Mouse (Mus musculus) intestine, embryonic 16.5 days (tissue): Measurements from ENCODE around the gene Pla2g5. TPM values are rescaled to one million over a fixed set of nuclear protein-coding genes. Genes with fewer than 3 reads are reported as not detected.

Source experiments
- ATAC-seq: fragments of 200-750 bp; cut with Nextera tagmentation; 2 replicates; pipeline ENCODE4 v1.8.0; 2017; ENCODE audit warnings: moderate TSS enrichment, moderate library complexity
- H3K27ac ChIP-seq: fragments of 300-500 bp; sonication (generic); 2 replicates; pipeline ENCODE4 v1.5.1; 2014; ENCODE audit warnings: mild to moderate bottlenecking, low read length
- H3K27me3 ChIP-seq: fragments of 300-500 bp; sonication (generic); replicated peaks from 2 replicates; pipeline ENCODE4 v1.6.1; 2014; ENCODE audit warnings: low read length, control low read depth, mixed read lengths; ENCODE audit not compliant: control insufficient read depth, insufficient read depth
- H3K36me3 ChIP-seq: fragments of 300-500 bp; sonication (generic); 2 replicates; pipeline ENCODE4 v1.6.1; 2014; ENCODE audit warnings: low read length, control low read depth; ENCODE audit not compliant: control insufficient read depth, insufficient read depth
- H3K4me1 ChIP-seq: fragments of 300-500 bp; sonication (generic); 2 replicates; pipeline ENCODE4 v1.6.1; 2014; ENCODE audit warnings: low read length, control low read depth, mixed read lengths; ENCODE audit not compliant: control insufficient read depth, insufficient read depth
- H3K4me2 ChIP-seq: fragments of 300-500 bp; sonication (generic); 2 replicates; pipeline ENCODE4 v1.6.1; 2014; ENCODE audit warnings: low read depth, low read length, control low read depth
- H3K4me3 ChIP-seq: fragments of 300-500 bp; sonication (generic); 2 replicates; pipeline ENCODE4 v1.5.1; 2014; ENCODE audit warnings: mild to moderate bottlenecking, low read length
- H3K9ac ChIP-seq: fragments of 300-500 bp; sonication (generic); 2 replicates; pipeline ENCODE4 v1.6.1; 2014; ENCODE audit warnings: low read depth, low read length
- H3K9me3 ChIP-seq: fragments of 300-500 bp; sonication (generic); 2 replicates; pipeline ENCODE4 v1.6.1; 2016; ENCODE audit warnings: low read length, control low read depth; ENCODE audit not compliant: control insufficient read depth
- WGBS: fragments of 180-500 bp; shearing (Covaris S2); extraction: QIAGEN DNeasy Blood & Tissue Kit; methylation state at CpG from one replicate; pipeline ENCODE4 v1.1.7; 2014; 5-methylcytosine and 5-hydroxymethylcytosine counted together
- polyA plus RNA-seq: library from polyadenylated mRNA; unstranded; fragments of >200 nt; fragmentation: Nextera tagmentation; extraction: Ambion mirVana; gene quantifications from 2 replicates; pipeline ENCODE4 v1.2.1, GENCODE M21; 2015

Pla2g5 gene
- polyA plus RNA-seq, 1 experiment from 2014 or later: 0.23 TPM

DNA sequence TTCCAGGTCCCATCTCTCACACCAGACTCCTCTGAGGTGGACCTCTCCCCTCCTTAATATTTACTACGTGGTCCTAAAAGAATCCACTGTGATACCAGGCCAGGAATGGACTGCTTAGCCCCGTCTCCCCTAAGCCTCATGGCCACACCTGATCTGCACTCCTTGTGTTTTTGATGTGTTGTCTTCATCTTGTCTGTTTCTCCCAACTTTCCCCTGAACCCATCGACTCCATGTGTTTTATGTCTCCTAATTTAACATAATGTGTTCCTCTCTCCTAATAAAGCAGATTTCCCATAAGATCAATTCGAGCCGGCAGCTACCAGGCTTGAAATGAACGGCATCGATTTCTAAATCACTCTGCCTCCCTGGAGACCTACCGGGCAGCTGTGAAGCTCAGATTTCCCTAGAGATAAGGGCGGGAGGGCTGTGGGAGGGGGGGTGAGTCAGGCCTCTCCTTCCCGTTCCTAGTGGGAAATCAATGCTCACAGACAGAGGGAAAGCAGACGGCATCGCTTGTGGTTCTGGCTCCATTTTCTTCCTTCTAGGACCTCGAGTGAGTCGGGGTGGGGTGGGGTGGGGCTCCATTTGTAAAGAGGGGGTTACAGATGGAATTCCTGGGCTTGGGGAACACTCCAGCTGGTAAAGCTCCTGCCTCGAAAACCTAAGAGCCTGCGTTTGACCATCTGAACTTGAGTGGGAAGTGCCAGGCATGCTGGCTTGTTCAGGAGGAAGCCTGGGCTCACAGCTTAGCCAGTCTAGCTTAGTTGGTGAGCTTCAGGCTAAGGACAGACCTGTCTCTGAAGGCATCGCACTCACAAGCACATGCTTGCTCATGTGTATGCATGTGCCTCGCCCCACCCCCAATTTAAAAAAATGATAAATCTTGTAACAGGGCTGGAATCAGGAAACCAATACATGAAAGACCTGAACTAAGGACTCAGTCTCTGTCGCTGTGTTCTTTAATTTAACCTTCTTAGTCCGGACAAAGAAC, 85.6 kb downstream of the Pla2g5 start:
- ATAC-seq: peak; percentile 26; the same call in 1 of the 2 replicates
- no peak overlapping the region for H3K4me3 ChIP-seq
- H3K27ac ChIP-seq: no peak overlapping the region
- no peaks in the 10 kb centered on the region for H3K27me3 ChIP-seq
- H3K9ac ChIP-seq: no peak overlapping the region
- no peaks in the 10 kb centered on the region for H3K36me3 ChIP-seq
- no peak overlapping the region for H3K4me2 ChIP-seq
- no peaks in the 10 kb centered on the region for H3K9me3 ChIP-seq
- H3K4me1 ChIP-seq: no peaks in the 10 kb centered on the region
- WGBS: 32% methylated on average over 20 of the region's 20 CpGs

DNA sequence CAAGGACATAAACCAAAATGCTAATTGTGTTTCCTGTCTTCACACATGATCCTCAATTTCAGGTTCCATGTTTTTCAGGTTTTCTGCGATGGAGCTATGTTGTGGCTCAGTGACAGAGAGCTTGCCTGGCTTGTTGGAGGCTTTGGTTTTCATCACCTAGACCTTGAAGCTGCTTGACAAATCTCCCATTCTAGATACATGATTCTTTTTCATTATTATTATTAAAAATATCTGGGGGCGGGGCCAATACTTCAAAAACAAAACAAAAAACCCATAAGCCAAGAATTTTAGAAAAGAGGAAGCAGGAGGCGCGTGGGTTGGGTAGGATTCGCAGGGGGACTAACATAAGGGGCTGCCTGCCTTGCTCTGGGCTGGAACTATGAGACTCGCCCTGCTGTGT, 87.8 kb downstream of the Pla2g5 start, which contains the start of gene Pla2g2d:
Gene Pla2g2d (plus strand): TSS at position 301 of the 400 bp plus-strand sequence.
- no peak within 1 kb of the TSS for H3K4me2 ChIP-seq
- 83% methylated on average over 6 of the region's 6 CpGs for WGBS
- no peak within 1 kb of the TSS for H3K4me3 ChIP-seq
- no peaks in the 10 kb centered on the region for H3K36me3 ChIP-seq
- H3K9me3 ChIP-seq: no peaks in the 10 kb centered on the region
- ATAC-seq: no peak
- no peak within 1 kb of the TSS for H3K27ac ChIP-seq
- no peak within 1 kb of the TSS for H3K9ac ChIP-seq
- H3K4me1 ChIP-seq: 0 out of 2 replicates have a peak, but pooled peaks cover 4% of the 10 kb centered on the region
- H3K27me3 ChIP-seq: no peaks in the 10 kb centered on the region

DNA sequence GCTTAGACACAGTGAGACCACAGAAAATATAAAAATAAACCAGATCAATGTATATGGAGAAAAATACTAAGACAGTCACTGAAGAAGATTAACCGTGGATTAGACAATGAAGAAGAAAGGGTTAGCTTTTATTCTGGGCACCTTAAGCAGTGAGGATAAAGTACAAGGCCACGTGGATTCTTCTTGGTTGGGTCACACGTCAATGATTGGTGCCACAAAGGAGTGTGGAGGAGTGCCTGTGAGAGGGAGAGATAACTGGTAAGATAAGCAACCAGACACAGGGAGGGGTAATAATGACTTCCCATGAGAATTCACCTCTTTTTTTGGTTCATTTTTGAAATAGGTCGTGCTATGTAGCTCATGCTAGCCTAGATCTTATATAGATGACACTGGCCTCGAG, 90.9 kb downstream of the Pla2g5 start:
- Histone ChIP-seq H3K4me2 (no peak overlapping the region), H3K9ac (no peak overlapping the region), H3K4me3 (no peak overlapping the region), H3K36me3 (no peaks in the 10 kb centered on the region), H3K9me3 (no peaks in the 10 kb centered on the region), H3K4me1 (0 out of 2 replicates have a peak, but pooled peaks cover 4% of the 10 kb centered on the region), H3K27ac (peak overlapping the region; percentile 51), H3K27me3 (no peaks in the 10 kb centered on the region)
- ATAC-seq: peak; percentile 68
- 65% methylated on average over 5 of the region's 5 CpGs for WGBS

DNA sequence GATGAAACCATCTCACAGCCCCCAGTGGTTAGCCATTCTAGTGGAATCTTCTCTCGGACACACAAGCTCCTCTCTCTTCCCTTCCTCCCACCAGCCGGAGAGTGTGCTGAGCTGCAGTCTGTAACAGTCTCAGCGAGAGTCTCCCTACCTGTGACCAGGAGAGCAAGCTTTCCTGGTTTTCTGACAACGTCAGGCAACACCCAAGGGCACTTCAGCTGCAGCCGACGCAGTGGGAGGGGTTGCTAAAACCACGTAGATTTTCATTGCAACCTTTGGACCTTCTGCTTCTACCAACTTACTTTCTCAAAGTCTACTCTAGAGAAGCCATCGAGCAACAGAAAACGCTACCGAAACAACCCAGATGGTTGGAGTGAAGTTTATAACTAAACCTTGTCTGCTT, 91.3 kb downstream of the Pla2g5 start:
- Histone ChIP-seq H3K9me3 (no peaks in the 10 kb centered on the region), H3K27ac (peak overlapping the region; percentile 67), H3K9ac (no peak overlapping the region), H3K27me3 (no peaks in the 10 kb centered on the region), H3K4me3 (no peak overlapping the region), H3K4me2 (no peak overlapping the region; the same call in 1 of the 2 replicates), H3K4me1 (0 out of 2 replicates have a peak, but pooled peaks cover 4% of the 10 kb centered on the region), H3K36me3 (no peaks in the 10 kb centered on the region)
- peak; percentile 95 for ATAC-seq
- 62% methylated on average over 10 of the region's 10 CpGs for WGBS

DNA sequence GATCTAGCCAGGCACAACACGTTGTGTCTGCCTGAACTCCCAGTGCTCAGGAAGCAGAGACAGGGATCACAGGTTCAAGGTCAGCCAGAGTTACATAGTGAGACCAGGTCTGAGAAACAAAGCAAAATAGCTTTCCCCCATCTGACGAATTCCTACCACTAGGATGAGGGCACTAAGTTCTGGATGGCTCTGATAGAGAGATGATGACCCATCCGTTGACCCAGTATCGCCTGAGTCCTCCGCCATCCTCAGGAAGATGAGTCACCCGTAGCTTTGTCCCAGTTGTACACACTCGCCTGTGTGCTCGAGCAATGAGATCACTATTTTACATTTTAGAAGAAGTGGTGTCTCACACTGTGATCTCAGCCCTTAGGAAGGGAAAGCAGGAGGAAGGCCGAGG, 101.0 kb downstream of the Pla2g5 start:
- Histone ChIP-seq H3K27ac (no peak overlapping the region), H3K36me3 (no peaks in the 10 kb centered on the region), H3K27me3 (no peaks in the 10 kb centered on the region), H3K4me2 (no peak overlapping the region), H3K9ac (no peak overlapping the region), H3K4me1 (no peaks in the 10 kb centered on the region), H3K4me3 (no peak overlapping the region), H3K9me3 (no peaks in the 10 kb centered on the region)
- 81% methylated on average over 9 of the region's 9 CpGs for WGBS
- no peak for ATAC-seq

DNA sequence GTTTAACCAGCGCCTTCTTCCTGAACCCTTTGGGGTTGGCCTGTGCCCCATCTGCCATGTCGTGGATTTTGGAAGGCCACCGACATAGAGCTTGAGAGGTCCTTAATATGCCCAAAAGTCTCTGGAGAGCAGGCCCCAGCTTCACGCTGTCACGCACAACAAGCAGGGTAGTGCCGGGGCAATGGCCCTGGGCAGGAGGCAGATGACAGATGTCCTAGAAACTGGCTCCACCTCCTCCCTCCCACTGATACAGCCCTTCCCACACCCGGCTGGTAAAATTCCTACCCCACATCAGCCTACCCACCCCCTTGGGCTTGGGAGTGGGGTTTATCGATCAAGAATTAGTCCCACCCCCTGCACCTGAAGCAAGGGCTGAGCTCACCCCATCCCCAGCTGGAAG, 105.9 kb downstream of the Pla2g5 start, which contains the start of gene Pla2g2f:
Gene Pla2g2f (minus strand): TSS at position 211 of the 400 bp plus-strand sequence.
- Histone ChIP-seq H3K4me2 (no peak within 1 kb of the TSS), H3K36me3 (no peaks in the 10 kb centered on the region), H3K4me1 (no peaks in the 10 kb centered on the region), H3K9me3 (no peaks in the 10 kb centered on the region), H3K27me3 (no peaks in the 10 kb centered on the region), H3K27ac (no peak within 1 kb of the TSS), H3K4me3 (no peak within 1 kb of the TSS), H3K9ac (no peak within 1 kb of the TSS)
- no peak for ATAC-seq
- 88% methylated on average over 8 of the region's 8 CpGs for WGBS

DNA sequence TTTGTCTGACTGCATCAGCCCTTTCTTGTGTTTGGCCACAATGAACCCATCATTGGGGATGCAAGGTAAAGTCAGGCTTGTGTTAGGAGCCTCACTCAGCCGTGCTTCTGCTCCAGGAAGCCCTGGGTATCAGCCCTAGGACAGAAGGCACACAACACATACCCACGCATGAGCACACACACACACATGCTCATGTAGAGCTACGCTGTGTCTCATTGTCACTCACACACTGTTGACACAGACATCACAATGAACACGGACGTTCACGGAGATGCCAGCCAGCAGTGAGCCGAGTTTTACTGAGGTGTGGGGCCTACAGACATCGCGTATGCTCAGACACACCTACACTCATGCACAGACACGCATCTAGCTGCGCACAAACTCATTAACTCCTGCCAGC, 107.3 kb downstream of the Pla2g5 start:
- Histone ChIP-seq H3K4me2 (no peak overlapping the region), H3K27me3 (no peaks in the 10 kb centered on the region), H3K9me3 (no peaks in the 10 kb centered on the region), H3K27ac (no peak overlapping the region), H3K9ac (no peak overlapping the region), H3K4me1 (no peaks in the 10 kb centered on the region), H3K36me3 (no peaks in the 10 kb centered on the region), H3K4me3 (no peak overlapping the region)
- no peak for ATAC-seq
- 75% methylated on average over 11 of the region's 11 CpGs for WGBS

DNA sequence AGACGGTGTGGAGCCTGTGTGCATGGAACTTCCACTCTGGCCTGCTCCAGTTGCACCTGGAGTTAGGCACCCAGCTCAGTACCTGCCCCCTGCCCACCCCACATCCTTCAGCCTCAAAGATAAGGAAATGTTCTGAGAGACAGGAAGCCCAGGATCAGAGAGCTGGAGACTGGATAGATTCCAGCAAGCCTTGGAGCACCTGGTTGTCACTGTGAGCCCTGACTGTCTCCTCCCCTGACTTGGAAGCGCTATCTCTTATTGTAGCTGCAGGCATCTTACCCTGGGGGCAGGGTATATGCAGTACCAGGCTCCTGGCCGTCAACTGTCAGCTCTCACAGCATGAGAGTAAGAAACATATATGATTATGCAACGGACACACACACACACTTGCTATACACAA, 107.8 kb downstream of the Pla2g5 start:
- no peak for ATAC-seq
- H3K27ac ChIP-seq: no peak overlapping the region
- H3K36me3 ChIP-seq: no peaks in the 10 kb centered on the region
- H3K9ac ChIP-seq: no peak overlapping the region
- no peaks in the 10 kb centered on the region for H3K27me3 ChIP-seq
- no peak overlapping the region for H3K4me2 ChIP-seq
- no peak overlapping the region for H3K4me3 ChIP-seq
- no peaks in the 10 kb centered on the region for H3K4me1 ChIP-seq
- no peaks in the 10 kb centered on the region for H3K9me3 ChIP-seq
- WGBS: 71% methylated on average over 4 of the region's 4 CpGs

DNA sequence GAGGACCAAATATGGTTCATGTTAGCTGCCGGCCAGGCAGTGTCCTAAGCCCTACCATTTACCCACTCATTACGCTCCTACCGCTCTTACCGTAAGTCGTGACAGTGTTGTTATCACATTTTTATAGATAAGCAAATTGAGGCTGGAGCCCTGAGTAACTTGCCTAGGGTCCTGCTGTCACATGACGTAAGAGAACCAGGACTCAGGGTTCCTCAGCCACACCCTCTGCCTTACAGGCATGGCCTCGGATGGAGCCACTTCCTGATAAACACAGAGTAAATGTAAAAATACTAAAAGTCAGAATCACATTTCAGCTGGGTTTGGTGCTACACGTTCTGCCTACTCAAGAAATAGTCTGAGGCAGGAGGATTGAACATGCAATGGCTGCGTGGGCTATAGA, 108.8 kb downstream of the Pla2g5 start:
- H3K36me3 ChIP-seq: no peaks in the 10 kb centered on the region
- H3K4me3 ChIP-seq: no peak overlapping the region
- H3K27me3 ChIP-seq: no peaks in the 10 kb centered on the region
- H3K4me2 ChIP-seq: no peak overlapping the region
- 65% methylated on average over 9 of the region's 9 CpGs for WGBS
- ATAC-seq: peak; percentile 63; the same call in 1 of the 2 replicates
- no peaks in the 10 kb centered on the region for H3K4me1 ChIP-seq
- H3K9me3 ChIP-seq: no peaks in the 10 kb centered on the region
- H3K27ac ChIP-seq: no peak overlapping the region
- H3K9ac ChIP-seq: no peak overlapping the region
